8 mouse cellular contexts compared by ENCODE assay signal in the genomic region with DNA sequence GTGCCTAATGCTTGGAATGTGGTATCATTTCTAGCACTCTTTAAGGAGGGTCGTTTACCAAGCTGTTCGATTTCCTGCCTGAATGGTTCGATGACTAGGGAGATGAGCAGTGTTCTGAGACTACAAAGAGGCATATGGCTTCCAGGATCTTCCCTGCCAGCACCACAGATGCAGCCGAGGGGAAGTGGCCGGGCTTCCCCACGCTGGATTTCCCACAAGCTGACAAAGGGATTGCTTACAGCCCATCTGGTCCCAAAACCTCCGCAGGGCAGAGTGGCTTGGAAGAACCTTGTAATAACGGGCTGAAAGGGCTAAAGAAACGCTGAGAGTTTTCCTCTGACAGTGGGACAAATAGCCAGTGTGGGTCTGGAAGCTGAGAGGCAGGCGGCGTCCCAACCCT. TPM values are rescaled to one million over a fixed set of nuclear protein-coding genes. Genes with fewer than 3 reads are reported as not detected.
DNase-seq lines count a peak whose midpoint lies in the region; ATAC-seq and TF ChIP-seq lines count a peak whose summit lies in the region.

No protein-coding gene starts in this region.

- DNase-seq in lung, embryonic 14.5 days = peak; percentile 32
- DNase-seq in lung, postnatal 36 days = no peak
- DNase-seq in left cerebral cortex, postnatal 14 days (ENCODE audit: low spot score in 2 of 2) = peak; percentile 59 to 63
- DNase-seq in right cerebral cortex, adult 18-20 months = peak; percentile 19
- no peak for DNase-seq in thymus, postnatal 14 days
- no peak for DNase-seq in adrenal gland, postnatal 10 days
- no peak for DNase-seq in heart, adult 11 months

- intact Hi-C loops in left cerebral cortex, postnatal 14 days (cut with DNase I) = no loop called here

- no peaks in the 10 kb centered on the region for H3K9me3 ChIP-seq in lung, embryonic 14.5 days (ENCODE audit: low read depth, low read length)
- no peaks in the 10 kb centered on the region for H3K9me3 ChIP-seq in forebrain, embryonic 16.5 days (ENCODE audit: control insufficient read depth, low read length)

- H3K4me3 ChIP-seq in lung, embryonic 14.5 days (ENCODE audit: low read depth, low read length) = no peak overlapping the region
- H3K4me3 ChIP-seq in forebrain, embryonic 16.5 days (replicated peaks; ENCODE audit: low read length) = no peak overlapping the region

- no peak overlapping the region for H3K9ac ChIP-seq in lung, embryonic 14.5 days
- H3K9ac ChIP-seq in forebrain, embryonic 16.5 days (replicated peaks; ENCODE audit: low read depth, low read length) = 0 out of 2 replicates have a peak overlapping the region, but pooled peaks have one; percentile 27

- no peaks in the 10 kb centered on the region for H3K36me3 ChIP-seq in lung, embryonic 14.5 days (ENCODE audit: insufficient read depth)
- H3K36me3 ChIP-seq in forebrain, embryonic 16.5 days (ENCODE audit: control insufficient read depth, insufficient read depth) = no peaks in the 10 kb centered on the region

- peaks cover 37% of the 10 kb centered on the region for H3K4me1 ChIP-seq in lung, embryonic 14.5 days (ENCODE audit: insufficient read depth)
- H3K4me1 ChIP-seq in forebrain, embryonic 16.5 days (replicated peaks; ENCODE audit: control insufficient read depth, insufficient read depth, low read length) = peaks cover 52% of the 10 kb centered on the region

- H3K4me2 ChIP-seq in lung, embryonic 14.5 days = no peak overlapping the region
- H3K4me2 ChIP-seq in forebrain, embryonic 16.5 days (ENCODE audit: low read length) = 0 out of 2 replicates have a peak overlapping the region, but pooled peaks have one; percentile 4

- WGBS in lung, embryonic 14.5 days = 37% methylated on average over 11 of the region's 11 CpGs
- 16% methylated on average over 11 of the region's 11 CpGs for WGBS in forebrain, embryonic 16.5 days

- peak overlapping the region; percentile 22; the same call in 1 of the 2 replicates for H3K27ac ChIP-seq in lung, embryonic 14.5 days (ENCODE audit: low read depth)
- H3K27ac ChIP-seq in forebrain, embryonic 16.5 days (ENCODE audit: low read length) = peak overlapping the region; percentile 73

- no peak for TF ChIP-seq CTCF in lung, embryonic 14.5 days (IDR thresholded peaks at IDR 0.05; ENCODE audit: low read depth)

- no peaks in the 10 kb centered on the region for H3K27me3 ChIP-seq in lung, embryonic 14.5 days (ENCODE audit: insufficient read depth, low read length)
- no peaks in the 10 kb centered on the region for H3K27me3 ChIP-seq in forebrain, embryonic 16.5 days (replicated peaks; ENCODE audit: control insufficient read depth, insufficient read depth, low read length)

- no peak for ATAC-seq in lung, embryonic 14.5 days (ENCODE audit: insufficient read depth)
- ATAC-seq in forebrain, embryonic 16.5 days = peak; percentile 85

RNA-seq across cellular contexts. Expression of a gene that starts 46.8 kb away (rescaled TPM):
- 131 and 152 TPM in 2 replicates for polyA plus RNA-seq in lung, embryonic 14.5 days (2014; fragmentation: Nextera tagmentation; extraction: Ambion mirVana)
- 127 and 129 TPM in 2 replicates for polyA plus RNA-seq in forebrain, embryonic 16.5 days (2015; fragmentation: Nextera tagmentation; extraction: Ambion mirVana)
- total RNA-seq in left cerebral cortex, postnatal 14 days (2021) = 10 to 100 TPM; 44.5 to 46.3 TPM
- total RNA-seq in adrenal gland, postnatal 10 days (2021) = 10 to 100 TPM; 75.4 to 76.8 TPM

RNA-seq across cellular contexts. Expression of a gene that starts 46.9 kb away (rescaled TPM):
- 21.7 and 24.3 TPM in 2 replicates for polyA plus RNA-seq in lung, embryonic 14.5 days (2014; fragmentation: Nextera tagmentation; extraction: Ambion mirVana)
- 21.8 and 24.6 TPM in 2 replicates for polyA plus RNA-seq in forebrain, embryonic 16.5 days (2015; fragmentation: Nextera tagmentation; extraction: Ambion mirVana)
- 10 to 100 TPM; 15.0 to 15.1 TPM for total RNA-seq in left cerebral cortex, postnatal 14 days (2021)
- 10 to 100 TPM; 21.9 to 25.4 TPM for total RNA-seq in adrenal gland, postnatal 10 days (2021)

Comparison
In these comparisons a context has a peak if more than half of its experiments do, and no peak if none do; other contexts are left out.
1. DNase-seq: peak in lung, embryonic 14.5 days (single experiment), left cerebral cortex, postnatal 14 days (2 of 2) and right cerebral cortex, adult 18-20 months (single experiment); none in lung, postnatal 36 days (single experiment), thymus, postnatal 14 days (single experiment), adrenal gland, postnatal 10 days (single experiment) and heart, adult 11 months (single experiment).